Mouse (Mus musculus) spleen, adult 2 months (tissue): ENCODE measurements around the gene Gm4756.

Experiments
- CTCF ChIP-seq: fragments of 200-500 bp; IDR thresholded peaks from 2 replicates; pipeline ENCODE4 v1.5.1; 2011; ENCODE audit warnings: mild to moderate bottlenecking, inconsistent platforms; ENCODE audit not compliant: insufficient read depth, insufficient read length, insufficient replicate concordance; ENCODE audit errors: extremely low read depth
- POLR2A ChIP-seq: fragments of 200-500 bp; IDR thresholded peaks from 2 replicates; pipeline ENCODE4 v1.6.1; 2011; ENCODE audit warnings: low read depth, low read length, inconsistent platforms

GRCm38 (mm10) chr12:72648921-72649320, 540 bp downstream of the Gm4756 start:
- TF ChIP-seq POLR2A (no peak), CTCF (no peak)
